Mouse (Mus musculus) gastrocnemius, postnatal 25 days (tissue): ENCODE measurements around the gene Akap10. TPM values are rescaled to one million over a fixed set of nuclear protein-coding genes. Genes with fewer than 3 reads are reported as not detected.
A peak's percentile ranks its signal among the peaks of the same experiment; 100 is the strongest.
"Not testable (repeated sequence)": the region's sequence is repeated elsewhere in the genome, so short reads cannot be mapped to it uniquely, and the experiment has no call there.

Experiments
- DNase-seq: peaks from one replicate; pipeline ENCODE4 v3.0.0; 2022
- total RNA-seq, 2 experiments: library from RNA; stranded (reverse); gene quantifications; 1 replicate in 1 of 2; 2 replicates in 1 of 2; pipeline ENCODE4 v1.2.3; 2021

The Akap10 gene
- total RNA-seq, 2 experiments from 2014 or later = 6.6 to 9.8 TPM

GRCm38 (mm10) chr11:61930640-61931586 is 861 bp upstream of the Akap10 start:
- DNase-seq = no peak

- no peak for DNase-seq
Observed at GRCm38 (mm10) chr11:61929323-61930097, 542 bp downstream of the Akap10 start.

- DNase-seq = no peak
Observed at GRCm38 (mm10) chr11:61923309-61923708, 6.7 kb downstream of the Akap10 start.

GRCm38 (mm10) chr11:61919702-61920101 is 10.3 kb downstream of the Akap10 start:
- DNase-seq = no peak

GRCm38 (mm10) chr11:61908315-61908714 is 21.7 kb downstream of the Akap10 start:
- no peak for DNase-seq

- DNase-seq = no peak
Observed at GRCm38 (mm10) chr11:61882183-61882582, 47.9 kb downstream of the Akap10 start.

GRCm38 (mm10) chr11:61879921-61880320 is 50.1 kb downstream of the Akap10 start:
- no peak for DNase-seq

GRCm38 (mm10) chr11:61871881-61872280 is 58.2 kb downstream of the Akap10 start:
- DNase-seq = no peak

GRCm38 (mm10) chr11:61866856-61867255 is 63.2 kb downstream of the Akap10 start:
- no peak for DNase-seq

GRCm38 (mm10) chr11:61861781-61862547 is 68.1 kb downstream of the Akap10 start:
- DNase-seq = no peak

GRCm38 (mm10) chr11:61859316-61859715 is 70.7 kb downstream of the Akap10 start:
- DNase-seq = no peak

- no peak for DNase-seq
Observed at GRCm38 (mm10) chr11:61855539-61855938, 74.5 kb downstream of the Akap10 start.

GRCm38 (mm10) chr11:61854988-61855411 is 75.1 kb downstream of the Akap10 start, which contains the start of gene Ulk2:
Gene Ulk2 (minus strand): TSS chr11:61855073.
- peak; percentile 90 for DNase-seq

GRCm38 (mm10) chr11:61854211-61854987 is 75.7 kb downstream of the Akap10 start:
- peak; percentile 83 for DNase-seq

GRCm38 (mm10) chr11:61853659-61854058 is 76.4 kb downstream of the Akap10 start:
- DNase-seq = no peak

GRCm38 (mm10) chr11:61852916-61853315 is 77.1 kb downstream of the Akap10 start:
- DNase-seq = no peak

GRCm38 (mm10) chr11:61851195-61851594 is 78.9 kb downstream of the Akap10 start:
- no peak for DNase-seq

GRCm38 (mm10) chr11:61840663-61841062 is 89.4 kb downstream of the Akap10 start:
- DNase-seq = not testable (repeated sequence)

GRCm38 (mm10) chr11:61839940-61840339 is 90.1 kb downstream of the Akap10 start:
- DNase-seq = no peak

- no peak for DNase-seq
Observed at GRCm38 (mm10) chr11:61839182-61839581, 90.9 kb downstream of the Akap10 start.
